Mouse (Mus musculus): Measurements from ENCODE around the gene Wnk4.

Gene Wnk4

GRCm38 (mm10) chr11:101245071-101245470 lies 15.3 kb upstream of the Wnk4 start:
- no peak for DNase-seq

DNA sequence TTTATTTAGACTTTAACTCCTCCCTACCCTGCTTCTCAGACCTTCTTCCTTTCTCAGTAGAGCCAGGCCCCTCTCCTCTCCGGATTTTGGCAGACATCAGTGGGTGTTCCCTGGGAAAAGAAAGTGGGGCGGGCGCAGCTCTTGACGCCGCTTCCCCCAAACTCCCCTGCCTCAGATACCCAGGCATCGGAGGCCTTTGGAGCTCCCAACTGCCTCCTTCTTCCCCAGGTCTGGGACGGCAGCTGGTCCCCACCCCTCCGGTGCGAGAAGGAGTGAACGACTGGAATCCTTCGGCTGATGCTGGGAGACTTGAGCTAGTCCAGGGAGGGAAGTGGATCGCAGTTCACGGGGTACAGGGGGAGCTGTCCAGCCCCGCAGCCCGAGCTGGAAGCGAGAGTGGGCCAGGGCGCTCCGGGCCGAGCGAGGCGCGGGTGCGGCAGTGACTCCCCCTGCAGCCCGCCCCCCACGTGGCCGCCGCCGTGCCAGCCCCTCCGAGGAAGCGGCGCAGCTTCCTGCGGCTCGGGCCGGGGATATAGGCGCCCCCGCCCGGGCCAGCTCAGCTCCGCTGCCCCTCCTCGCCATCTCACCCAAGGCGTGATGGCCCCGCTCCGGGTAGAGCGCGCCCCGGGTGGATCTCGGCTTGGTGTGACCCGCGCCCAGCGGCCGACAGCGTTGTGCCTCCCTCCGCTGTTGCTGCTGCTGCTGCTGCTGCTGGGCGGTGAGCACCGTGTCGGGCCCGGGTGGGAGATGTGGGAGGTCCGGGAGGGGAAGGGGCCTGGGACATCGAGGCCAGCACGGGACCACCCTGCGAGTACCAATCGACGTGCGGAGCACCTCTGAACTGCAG lies 14.3 kb upstream of the Wnk4 start, which contains the start of gene Ramp2:
TSS of gene Ramp2 (plus strand) at position 174 of the 847 bp plus-strand sequence.
- peak in 1 of 2 experiments; percentile 40 for DNase-seq

DNA sequence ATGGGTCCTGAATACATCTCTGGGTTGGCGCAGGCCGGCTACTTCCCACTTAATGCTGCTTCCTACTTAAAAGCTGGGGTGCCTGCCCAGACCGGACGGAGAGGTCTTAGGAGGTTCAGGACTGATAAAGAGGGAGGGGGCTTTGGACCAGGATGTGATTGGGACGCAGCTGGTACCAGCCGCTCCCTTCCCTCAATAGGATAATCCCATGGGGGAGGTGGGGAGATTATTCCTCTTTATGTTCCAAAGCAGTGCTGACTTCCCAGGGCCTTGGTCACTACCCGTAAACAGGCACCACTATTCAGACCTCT lies 13.7 kb upstream of the Wnk4 start:
- no peak for DNase-seq

DNA sequence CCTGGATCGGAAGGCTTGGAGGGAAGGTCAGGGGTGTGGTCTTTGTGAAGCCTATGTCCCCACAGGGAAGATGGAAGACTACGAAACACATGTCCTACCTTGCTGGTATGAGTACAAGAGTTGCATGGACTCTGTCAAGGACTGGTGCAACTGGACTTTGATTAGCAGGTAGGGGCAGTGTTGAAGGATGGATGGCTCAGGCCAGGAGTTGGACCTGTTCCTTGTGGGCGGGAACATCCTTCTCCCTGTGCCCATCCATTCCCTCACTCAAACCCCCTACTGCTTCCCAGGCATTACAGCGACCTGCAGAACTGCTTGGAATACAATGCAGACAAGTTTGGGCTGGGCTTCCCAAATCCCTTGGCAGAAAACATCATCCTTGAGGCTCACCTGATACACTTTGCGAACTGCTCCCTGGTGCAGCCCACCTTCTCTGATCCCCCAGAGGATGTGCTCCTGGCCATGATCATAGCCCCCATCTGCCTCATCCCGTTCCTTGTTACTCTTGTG lies 12.8 kb upstream of the Wnk4 start:
- DNase-seq, result no peak

GRCm38 (mm10) chr11:101248258-101248994 lies 11.9 kb upstream of the Wnk4 start:
- peak; percentile 74 to 76 for DNase-seq

GRCm38 (mm10) chr11:101251031-101251430 lies 9.3 kb upstream of the Wnk4 start:
- DNase-seq, result no peak

GRCm38 (mm10) chr11:101252941-101253340 lies 7.4 kb upstream of the Wnk4 start:
- no peak for DNase-seq

GRCm38 (mm10) chr11:101253613-101254389 lies 6.6 kb upstream of the Wnk4 start, which contains the start of gene Vps25:
Gene Vps25 (plus strand): TSS chr11:101253707.
- peak; percentile 88 to 89 for DNase-seq

- DNase-seq, result no peak
Measured at GRCm38 (mm10) chr11:101255826-101256775, 4.3 kb upstream of the Wnk4 start.

DNA sequence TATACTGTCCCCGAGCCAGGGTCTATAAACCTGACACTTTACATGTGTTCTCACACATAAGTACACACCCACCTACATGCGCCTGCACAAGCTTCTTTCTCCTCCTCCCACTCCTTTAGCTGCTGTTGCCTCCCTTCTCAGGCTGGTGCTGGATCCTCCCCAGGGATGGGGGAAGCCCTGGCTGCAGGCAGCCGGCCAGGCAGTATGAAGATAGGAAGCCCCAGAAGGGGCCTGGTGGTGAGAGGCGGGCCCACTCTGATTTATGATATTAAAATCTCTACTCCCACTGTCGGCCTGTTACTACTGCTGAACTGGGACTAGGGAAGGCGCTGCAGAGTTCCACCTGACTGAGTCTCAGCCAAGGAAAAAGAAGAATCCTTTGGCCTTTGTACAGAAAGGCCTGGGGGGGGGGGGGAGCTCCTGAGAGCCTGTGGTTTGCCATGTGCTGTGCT lies 1.1 kb upstream of the Wnk4 start:
- DNase-seq, result no peak

- DNase-seq, result peak; percentile 38 to 41
Measured at GRCm38 (mm10) chr11:101260826-101261380, 536 bp downstream of the Wnk4 start.

DNA sequence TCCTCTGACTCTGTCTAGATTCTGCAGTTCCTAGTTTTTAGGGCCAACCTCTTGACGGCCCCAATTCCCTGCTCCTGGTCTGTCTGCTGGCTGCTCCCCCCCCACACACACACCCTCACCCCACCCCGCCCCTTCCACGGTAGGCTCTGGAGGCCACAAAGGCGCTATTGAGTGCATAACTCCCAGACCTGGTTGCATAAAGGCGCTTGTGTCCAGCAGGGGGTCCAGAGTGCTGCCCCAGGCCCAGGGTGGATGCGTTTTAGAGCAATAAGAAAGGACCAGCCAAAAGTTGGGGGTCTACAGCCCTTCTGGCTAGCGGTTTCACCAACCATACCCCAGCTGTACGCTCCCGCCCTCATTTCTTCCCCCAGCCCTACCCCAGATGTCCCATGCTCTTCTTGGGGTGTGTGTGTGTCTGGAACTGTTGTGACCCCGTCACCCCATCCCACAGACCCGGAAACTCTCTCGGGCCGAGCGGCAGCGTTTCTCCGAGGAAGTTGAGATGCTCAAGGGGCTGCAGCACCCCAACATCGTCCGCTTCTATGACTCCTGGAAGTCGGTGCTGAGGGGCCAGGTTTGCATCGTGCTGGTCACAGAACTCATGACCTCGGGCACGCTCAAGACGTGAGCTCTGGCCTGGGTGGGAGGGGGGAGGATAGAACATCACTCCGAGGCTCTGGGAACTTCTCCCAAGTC lies 2.1 kb downstream of the Wnk4 start:
- no peak for DNase-seq

DNA sequence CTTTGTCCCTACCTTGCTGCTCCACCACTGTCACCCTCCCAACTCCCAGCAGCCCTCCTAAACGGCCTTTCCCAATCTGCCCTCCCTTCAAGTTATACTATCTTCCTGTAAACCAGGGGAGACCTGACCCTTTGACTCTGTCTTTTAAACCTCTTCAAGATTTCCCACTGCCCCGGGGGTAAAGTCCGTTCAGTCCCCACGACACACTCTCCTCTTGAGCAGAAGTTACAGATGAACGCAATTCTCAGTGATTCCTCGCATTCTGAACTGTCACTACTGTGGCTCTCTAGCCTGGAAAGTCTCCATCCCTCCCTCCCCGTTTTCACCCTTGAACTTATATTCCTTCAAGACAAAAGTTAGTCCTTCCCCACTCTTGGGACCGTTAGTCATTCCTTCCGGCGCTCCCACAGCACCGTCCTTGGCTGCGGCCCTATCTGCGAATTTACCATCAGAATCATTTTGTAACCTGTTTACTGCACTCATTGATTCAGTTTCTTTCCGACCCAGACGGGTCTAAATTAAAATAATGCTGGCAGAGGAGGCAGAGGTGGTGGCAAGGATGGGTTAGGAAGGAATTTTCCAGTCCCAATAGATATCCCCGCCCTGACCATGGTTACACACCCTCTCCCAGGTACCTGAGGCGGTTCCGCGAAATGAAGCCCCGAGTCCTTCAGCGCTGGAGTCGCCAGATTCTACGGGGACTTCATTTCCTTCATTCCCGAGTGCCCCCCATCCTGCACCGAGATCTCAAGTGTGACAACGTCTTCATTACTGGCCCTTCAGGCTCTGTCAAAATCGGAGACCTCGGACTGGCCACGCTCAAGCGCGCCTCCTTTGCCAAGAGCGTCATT lies 3.0 kb downstream of the Wnk4 start:
- DNase-seq, result no peak

DNA sequence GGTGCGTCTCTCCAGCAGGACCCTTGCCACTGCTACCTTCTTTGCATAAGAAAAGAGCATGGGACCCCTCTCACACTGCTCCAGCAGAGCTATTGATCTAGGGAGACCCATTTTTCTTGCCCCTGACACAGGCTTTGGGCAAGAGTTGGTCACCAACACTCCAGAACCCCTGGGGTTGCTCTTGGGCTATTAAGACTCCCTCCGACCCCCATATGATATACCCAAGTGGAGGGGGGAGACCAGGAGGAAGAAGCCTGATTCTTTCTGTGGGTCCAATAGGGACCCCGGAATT lies 3.6 kb downstream of the Wnk4 start:
- no peak for DNase-seq

GRCm38 (mm10) chr11:101264954-101265471 lies 4.6 kb downstream of the Wnk4 start:
- DNase-seq, result peak; percentile 34 to 35

DNA sequence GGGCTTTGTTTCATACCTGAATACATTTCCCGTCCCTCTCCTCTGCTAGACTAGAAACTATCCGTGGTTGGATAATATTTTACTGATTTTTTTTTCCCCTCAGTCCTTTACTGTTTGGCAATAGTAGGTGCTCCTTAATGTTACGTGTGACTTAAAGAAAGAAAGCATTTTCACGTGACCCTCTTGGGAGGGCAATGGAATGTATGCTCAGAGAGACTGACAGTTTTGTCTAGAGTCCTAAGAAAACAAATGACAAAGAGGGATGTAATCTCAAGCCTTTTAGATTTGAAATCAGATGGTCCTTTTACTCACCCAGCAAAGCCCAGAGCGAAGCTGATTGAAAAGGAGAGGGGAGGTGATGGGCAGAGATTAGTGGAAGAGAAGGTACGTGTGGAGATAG lies 5.5 kb downstream of the Wnk4 start:
- DNase-seq, result no peak

- DNase-seq, result no peak
Measured at GRCm38 (mm10) chr11:101269577-101270116, 9.3 kb downstream of the Wnk4 start.

DNA sequence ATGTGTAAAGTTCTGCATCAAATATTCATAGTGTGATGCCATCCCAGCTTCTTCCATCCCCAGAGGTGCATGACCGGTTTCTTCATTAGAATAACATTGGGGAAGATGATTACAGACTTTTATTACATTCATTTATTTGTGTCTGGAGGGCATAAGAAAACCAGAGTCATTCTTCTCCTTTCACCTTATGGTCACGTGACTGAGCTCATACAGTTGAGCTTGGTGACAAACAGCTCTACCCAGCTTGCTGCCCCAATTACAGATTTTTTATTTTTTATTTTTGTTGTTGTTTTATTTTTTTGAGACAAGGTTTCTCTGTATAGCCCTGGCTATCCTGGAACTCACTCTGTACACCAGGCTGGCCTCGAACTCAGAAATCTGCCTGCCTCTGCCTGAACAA lies 12.1 kb downstream of the Wnk4 start:
- no peak for DNase-seq

GRCm38 (mm10) chr11:101275309-101275708 lies 14.9 kb downstream of the Wnk4 start:
- DNase-seq, result no peak
